Mouse (Mus musculus) neural tube, embryonic 14.5 days (tissue): ENCODE measurements around the gene Fndc3b. TPM values are rescaled to one million over a fixed set of nuclear protein-coding genes. Genes with fewer than 3 reads are reported as not detected.

ENCODE experiments used
- ATAC-seq: fragments of 200-750 bp; cut with Nextera tagmentation; 2 replicates; pipeline ENCODE4 v1.8.0; 2017; ENCODE audit warnings: low read depth, mild to moderate bottlenecking, moderate TSS enrichment, moderate library complexity
- H3K27ac ChIP-seq: fragments of 300-500 bp; sonication (generic); 2 replicates; pipeline ENCODE4 v1.5.1; 2014; ENCODE audit warnings: low read depth, mild to moderate bottlenecking, control low read depth, low read length, moderate library complexity, mixed read lengths
- H3K27me3 ChIP-seq: fragments of 300-500 bp; sonication (generic); 2 replicates; pipeline ENCODE4 v1.6.1; 2014; ENCODE audit warnings: low read length; ENCODE audit not compliant: control insufficient read depth, insufficient read depth
- H3K36me3 ChIP-seq: fragments of 300-500 bp; sonication (generic); 2 replicates; pipeline ENCODE4 v1.6.1; 2014; ENCODE audit warnings: low read length, mixed read lengths; ENCODE audit not compliant: control insufficient read depth, insufficient read depth
- H3K4me1 ChIP-seq: fragments of 300-500 bp; sonication (generic); 2 replicates; pipeline ENCODE4 v1.6.1; 2014; ENCODE audit warnings: low read length; ENCODE audit not compliant: control insufficient read depth, insufficient read depth
- H3K4me2 ChIP-seq: fragments of 300-500 bp; sonication (generic); 2 replicates; pipeline ENCODE4 v1.6.1; 2014; ENCODE audit warnings: mild to moderate bottlenecking, low read depth, low read length, control low read depth
- H3K4me3 ChIP-seq: fragments of 300-500 bp; sonication (generic); 2 replicates; pipeline ENCODE4 v1.5.1; 2014; ENCODE audit warnings: low read depth, low read length, control low read depth, mixed read lengths
- H3K9ac ChIP-seq: fragments of 300-500 bp; sonication (generic); replicated peaks from 2 replicates; pipeline ENCODE4 v1.6.1; 2014; ENCODE audit warnings: low read depth, mild to moderate bottlenecking, control low read depth, low read length, mixed read lengths
- H3K9me3 ChIP-seq: fragments of 300-500 bp; sonication (generic); 2 replicates; pipeline ENCODE4 v1.6.1; 2016; ENCODE audit warnings: low read length; ENCODE audit not compliant: control insufficient read depth
- WGBS: fragments of 180-500 bp; shearing (Covaris S2); extraction: QIAGEN DNeasy Blood & Tissue Kit; methylation state at CpG from one replicate; pipeline ENCODE4 v1.1.7; 2014; 5-methylcytosine and 5-hydroxymethylcytosine counted together
- polyA plus RNA-seq: library from polyadenylated mRNA; unstranded; fragments of >200 nt; fragmentation: Nextera tagmentation; extraction: Ambion mirVana; gene quantifications from 2 replicates; pipeline ENCODE4 v1.2.1, GENCODE M21; 2014

Gene Fndc3b
- polyA plus RNA-seq, 1 experiment from 2014 or later, result 8.8 TPM

DNA sequence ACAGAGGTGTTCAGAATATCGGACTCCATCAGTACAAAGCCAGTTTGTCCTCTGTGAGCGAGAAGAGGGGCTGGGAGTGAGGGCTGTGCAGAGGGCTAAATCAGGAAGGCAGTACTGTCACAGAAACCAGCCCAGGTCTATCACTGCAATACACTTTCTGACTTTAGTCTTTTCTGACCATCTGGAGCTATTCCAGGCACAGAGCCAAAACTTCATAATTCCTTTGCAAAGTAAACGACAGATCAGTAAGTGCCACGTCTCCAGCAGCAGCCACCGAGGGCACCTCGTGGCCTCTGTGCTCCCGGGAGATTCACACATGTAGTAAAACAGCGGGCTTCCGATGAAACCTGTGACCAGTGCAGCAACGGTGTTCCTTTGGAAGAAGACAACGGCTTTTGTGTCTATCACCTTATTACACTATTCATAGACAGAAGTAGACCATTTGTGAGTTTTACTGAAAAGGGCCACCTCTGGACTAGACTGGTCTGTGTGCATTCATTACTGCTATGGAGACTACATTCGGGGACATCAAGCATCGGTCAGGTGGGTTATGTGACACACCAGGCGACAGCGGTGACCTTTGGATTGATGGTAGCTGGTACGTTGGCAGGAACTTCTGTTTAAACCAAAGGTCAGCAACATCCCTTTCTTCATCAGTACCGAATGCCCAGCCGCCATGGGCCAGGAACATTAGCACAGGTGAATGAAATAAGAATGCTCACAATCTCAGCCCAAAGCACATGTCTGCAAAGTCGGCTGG is 24.2 kb downstream of the Fndc3b start:
- ATAC-seq, result no peak
- H3K27me3 ChIP-seq, result no peaks in the 10 kb centered on the region
- no peak overlapping the region for H3K27ac ChIP-seq
- H3K36me3 ChIP-seq, result no peaks in the 10 kb centered on the region
- H3K9ac ChIP-seq, result no peak overlapping the region
- no peaks in the 10 kb centered on the region; the same call in 1 of the 2 replicates for H3K4me1 ChIP-seq
- 76% methylated on average over 19 of the region's 19 CpGs for WGBS
- no peak overlapping the region for H3K4me2 ChIP-seq
- H3K4me3 ChIP-seq, result no peak overlapping the region
- H3K9me3 ChIP-seq, result no peaks in the 10 kb centered on the region

DNA sequence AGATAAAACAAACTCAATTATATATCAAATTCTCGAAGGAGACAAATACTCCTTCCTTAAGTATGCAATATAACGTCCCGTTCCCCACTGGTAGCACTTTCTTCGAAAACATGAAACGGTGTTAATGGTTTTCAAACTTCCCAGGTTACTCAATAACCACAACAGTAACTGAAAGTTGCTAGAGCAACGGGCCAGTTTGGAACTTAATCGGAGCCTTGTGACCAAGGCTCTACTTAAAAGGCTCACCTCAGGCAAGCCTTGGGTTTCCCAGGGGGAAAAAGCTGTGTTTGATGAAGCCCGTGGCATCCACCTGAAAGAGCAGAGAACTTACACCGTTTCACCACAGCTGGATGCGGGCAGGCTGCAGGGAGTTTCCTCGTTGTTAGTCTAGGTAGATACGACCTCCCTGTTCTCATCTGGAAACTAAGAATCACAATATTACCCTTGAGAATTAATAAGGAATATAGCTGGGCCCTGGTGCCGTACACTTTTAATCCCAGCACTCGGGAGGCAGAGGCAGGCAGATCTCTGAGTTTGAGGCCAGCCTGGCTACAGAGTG is 25.4 kb downstream of the Fndc3b start:
- H3K4me3 ChIP-seq, result no peak overlapping the region
- H3K36me3 ChIP-seq, result no peaks in the 10 kb centered on the region
- H3K9ac ChIP-seq, result no peak overlapping the region
- no peaks in the 10 kb centered on the region for H3K27me3 ChIP-seq
- no peaks in the 10 kb centered on the region; the same call in 1 of the 2 replicates for H3K4me1 ChIP-seq
- H3K4me2 ChIP-seq, result no peak overlapping the region
- no peaks in the 10 kb centered on the region for H3K9me3 ChIP-seq
- no peak for ATAC-seq
- 94% methylated on average over 14 of the region's 14 CpGs for WGBS
- no peak overlapping the region for H3K27ac ChIP-seq

DNA sequence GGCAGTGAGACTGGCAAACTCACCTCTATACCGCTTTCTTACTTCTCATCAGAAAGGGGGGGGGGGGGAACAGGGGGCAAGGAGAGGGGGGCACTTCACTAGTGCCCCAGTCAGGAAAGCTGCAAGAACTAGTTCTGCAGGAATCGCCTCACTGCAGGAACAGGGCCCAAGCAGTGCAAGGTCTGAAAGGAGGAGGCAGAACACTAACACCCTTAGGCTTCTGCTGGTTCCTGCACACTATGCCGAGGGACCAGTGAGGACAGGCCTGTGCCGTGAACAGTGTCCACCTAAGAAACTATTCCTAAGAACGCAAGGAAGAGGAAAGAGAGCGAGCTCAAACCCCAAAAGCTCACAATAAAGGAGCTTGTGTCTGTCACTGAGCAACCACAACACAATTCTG is 26.0 kb downstream of the Fndc3b start:
- H3K4me3 ChIP-seq, result no peak overlapping the region
- no peaks in the 10 kb centered on the region for H3K27me3 ChIP-seq
- H3K9ac ChIP-seq, result no peak overlapping the region
- no peak overlapping the region for H3K4me2 ChIP-seq
- no peaks in the 10 kb centered on the region for H3K36me3 ChIP-seq
- H3K9me3 ChIP-seq, result no peaks in the 10 kb centered on the region
- 91% methylated on average over 6 of the region's 6 CpGs for WGBS
- no peaks in the 10 kb centered on the region; the same call in 1 of the 2 replicates for H3K4me1 ChIP-seq
- ATAC-seq, result no peak
- no peak overlapping the region for H3K27ac ChIP-seq

- H3K27me3 ChIP-seq, result no peaks in the 10 kb centered on the region
- ATAC-seq, result no peak
Observed at GRCm38 (mm10) chr3:27683374-27683773, 27.7 kb downstream of the Fndc3b start.

GRCm38 (mm10) chr3:27677574-27677973 is 33.5 kb downstream of the Fndc3b start:
- Histone ChIP-seq H3K36me3 (no peaks in the 10 kb centered on the region), H3K27ac (no peak overlapping the region), H3K27me3 (no peaks in the 10 kb centered on the region), H3K4me3 (no peak overlapping the region), H3K4me2 (no peak overlapping the region), H3K9me3 (no peaks in the 10 kb centered on the region), H3K9ac (no peak overlapping the region), H3K4me1 (no peaks in the 10 kb centered on the region)
- 52% methylated on average over 6 of the region's 6 CpGs for WGBS
- ATAC-seq, result peak; percentile 52; the same call in 1 of the 2 replicates

More at GRCm38 (mm10) chr3:27683374-27683773, 27.7 kb downstream of the Fndc3b start:
- Histone ChIP-seq H3K4me2 (no peak overlapping the region), H3K9me3 (no peaks in the 10 kb centered on the region), H3K36me3 (no peaks in the 10 kb centered on the region), H3K4me3 (no peak overlapping the region), H3K27ac (no peak overlapping the region), H3K4me1 (no peaks in the 10 kb centered on the region), H3K9ac (no peak overlapping the region)
- WGBS, result 52% methylated on average over 4 of the region's 4 CpGs

GRCm38 (mm10) chr3:27673660-27674059 is 37.4 kb downstream of the Fndc3b start:
- Histone ChIP-seq H3K9ac (no peak overlapping the region), H3K4me2 (no peak overlapping the region), H3K4me3 (no peak overlapping the region), H3K27me3 (no peaks in the 10 kb centered on the region), H3K27ac (no peak overlapping the region), H3K9me3 (no peaks in the 10 kb centered on the region), H3K36me3 (no peaks in the 10 kb centered on the region), H3K4me1 (0 out of 2 replicates have a peak, but pooled peaks cover 5% of the 10 kb centered on the region)
- no peak for ATAC-seq
- WGBS, result 63% methylated on average over 7 of the region's 7 CpGs

- Histone ChIP-seq H3K27me3 (no peaks in the 10 kb centered on the region), H3K4me1 (0 out of 2 replicates have a peak, but pooled peaks cover 5% of the 10 kb centered on the region), H3K4me3 (no peak overlapping the region), H3K4me2 (no peak overlapping the region), H3K9me3 (no peaks in the 10 kb centered on the region), H3K27ac (no peak overlapping the region), H3K36me3 (no peaks in the 10 kb centered on the region), H3K9ac (no peak overlapping the region)
- no peak for ATAC-seq
- WGBS, result 79% methylated on average over 12 of the region's 12 CpGs
Observed at GRCm38 (mm10) chr3:27670416-27670815, 40.7 kb downstream of the Fndc3b start.

DNA sequence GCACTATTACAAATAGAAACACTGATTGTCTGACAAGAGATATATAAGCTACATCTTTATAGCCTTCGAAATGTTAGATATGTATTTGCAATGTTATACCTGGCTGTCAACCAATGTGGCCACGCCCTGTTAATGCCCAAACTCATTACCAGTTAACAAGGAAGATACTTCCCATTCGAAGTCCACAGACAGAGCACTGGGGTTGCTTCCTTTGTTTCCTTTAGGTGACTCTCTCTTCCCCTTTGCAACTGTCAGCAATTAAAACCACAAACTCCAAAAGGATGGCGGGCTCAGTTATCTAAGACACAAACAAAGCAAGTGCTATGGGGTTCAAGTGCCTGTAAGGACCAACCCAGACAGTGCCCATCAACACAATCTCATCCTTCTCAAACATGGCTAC is 43.8 kb downstream of the Fndc3b start:
- H3K9ac ChIP-seq, result no peak overlapping the region
- WGBS, result 80% methylated on average over 4 of the region's 4 CpGs

DNA sequence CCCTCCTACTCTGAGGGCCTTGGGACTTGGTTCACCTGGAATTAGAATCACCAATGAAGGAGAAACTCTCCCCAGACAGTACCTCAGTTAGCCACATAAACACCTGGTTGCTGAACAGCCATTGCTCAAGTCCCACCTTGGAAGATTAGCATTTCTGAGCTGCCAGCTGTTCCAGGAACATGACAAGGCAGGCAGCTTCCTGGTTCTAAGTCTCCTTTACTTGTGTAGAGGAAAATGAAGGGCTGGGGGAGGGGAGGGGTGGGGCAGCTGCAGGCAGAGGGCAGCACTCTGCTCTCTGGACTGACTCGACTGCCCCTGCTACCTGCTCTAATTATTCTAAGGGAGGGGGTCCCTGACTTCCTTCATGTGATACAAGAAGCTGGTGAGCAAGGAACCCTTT is 45.8 kb downstream of the Fndc3b start:
- 11% methylated on average over 1 of the region's 1 CpGs for WGBS
- ATAC-seq, result no peak
- H3K27ac ChIP-seq, result no peak overlapping the region
- H3K36me3 ChIP-seq, result no peaks in the 10 kb centered on the region
- no peaks in the 10 kb centered on the region for H3K9me3 ChIP-seq
- no peaks in the 10 kb centered on the region for H3K4me1 ChIP-seq
- no peak overlapping the region for H3K4me2 ChIP-seq
- H3K4me3 ChIP-seq, result no peak overlapping the region
- H3K27me3 ChIP-seq, result no peaks in the 10 kb centered on the region
- H3K9ac ChIP-seq, result no peak overlapping the region

More for the DNA sequence above, 43.8 kb downstream of the Fndc3b start:
- Histone ChIP-seq H3K27ac (no peak overlapping the region), H3K4me1 (0 out of 2 replicates have a peak, but pooled peaks cover 5% of the 10 kb centered on the region), H3K4me2 (no peak overlapping the region), H3K9me3 (no peaks in the 10 kb centered on the region), H3K4me3 (no peak overlapping the region), H3K27me3 (no peaks in the 10 kb centered on the region), H3K36me3 (no peaks in the 10 kb centered on the region)
- ATAC-seq, result no peak
